Mouse (Mus musculus) CH12.LX (cell line): ENCODE results near the gene Btbd6. TPM values are rescaled to one million over a fixed set of nuclear protein-coding genes. Genes with fewer than 3 reads are reported as not detected.

Experiments
- DNase-seq: peaks from one replicate; pipeline ENCODE4 v3.0.0-alpha.2; 2013; ENCODE audit errors: extremely low read depth
- H3K27ac ChIP-seq: 2 replicates; pipeline ENCODE4 v1.5.1; 2012; ENCODE audit warnings: low read depth, mild to moderate bottlenecking, control low read depth, moderate library complexity; ENCODE audit not compliant: insufficient read depth
- H3K27me3 ChIP-seq: replicated peaks from 2 replicates; pipeline ENCODE3; 2012; ENCODE audit warnings: inconsistent platforms
- H3K36me3 ChIP-seq, 2 experiments: replicated peaks in 1 of 2; 2 replicates each; pipeline versions ENCODE3 to v1.6.1; 2012; ENCODE audit warnings: inconsistent platforms in 1 of 2, low read length in 1 of 2, mild to moderate bottlenecking in 1 of 2, mixed read lengths in 1 of 2, moderate library complexity in 1 of 2; ENCODE audit not compliant: control insufficient read depth in 1 of 2, insufficient read depth in 1 of 2
- H3K4me1 ChIP-seq, 2 experiments: 2 replicates each; pipeline ENCODE4 v1.6.1; 2012; ENCODE audit warnings: inconsistent platforms in 1 of 2, moderate library complexity in 1 of 2; ENCODE audit not compliant: insufficient read depth in 2 of 2, control insufficient read depth in 1 of 2
- H3K4me2 ChIP-seq: 2 replicates; pipeline ENCODE4 v1.6.1; 2012; ENCODE audit warnings: low read depth, mild to moderate bottlenecking, control low read depth; ENCODE audit not compliant: poor library complexity, insufficient read depth, severe bottlenecking
- H3K4me3 ChIP-seq, 3 experiments: fragments of 150-350 bp in 1 of 3; sonication (generic) in 1 of 3; replicated peaks in 1 of 3; 2 replicates each; pipeline versions ENCODE3 to v1.5.1; 2011 to 2012; ENCODE audit warnings: low read depth in 2 of 3, low read length in 2 of 3, mild to moderate bottlenecking in 2 of 3, moderate library complexity in 2 of 3, control low read depth in 1 of 3, improper control_type of control experiment in 1 of 3, inconsistent platforms in 1 of 3, mixed read lengths in 1 of 3; ENCODE audit not compliant: poor library complexity in 1 of 3
- H3K79me2 ChIP-seq: replicated peaks from 2 replicates; pipeline ENCODE4 v1.6.1; 2012; ENCODE audit warnings: mild to moderate bottlenecking, moderate library complexity; ENCODE audit not compliant: control insufficient read depth, poor library complexity, insufficient read depth, severe bottlenecking; ENCODE audit errors: extremely low read depth
- H3K9ac ChIP-seq: 2 replicates; pipeline ENCODE4 v1.6.1; 2012; ENCODE audit warnings: low read depth, mild to moderate bottlenecking, control low read depth, moderate library complexity; ENCODE audit not compliant: insufficient read depth
- H3K9me3 ChIP-seq: replicated peaks from 2 replicates; pipeline ENCODE3; 2012; ENCODE audit warnings: low read length, inconsistent platforms, mixed read lengths
- BHLHE40 ChIP-seq: IDR thresholded peaks from 2 replicates; pipeline ENCODE4 v1.6.1; 2011; ENCODE audit warnings: mild to moderate bottlenecking, low read depth, low read length, improper control_type of control experiment
- CHD2 ChIP-seq: IDR thresholded peaks from 2 replicates; pipeline ENCODE4 v1.6.1; 2011; ENCODE audit warnings: low read length, improper control_type of control experiment
- CTCF ChIP-seq, 2 experiments: IDR thresholded peaks in 1 of 2; conservative IDR thresholded peaks in 1 of 2; 2 replicates each; pipeline ENCODE4 v1.5.1; 2011 to 2012; ENCODE audit warnings: low read depth in 2 of 2, low read length in 2 of 2, improper control_type of control experiment in 1 of 2, inconsistent platforms in 1 of 2, mild to moderate bottlenecking in 1 of 2, moderate library complexity in 1 of 2
- EP300 ChIP-seq: IDR thresholded peaks from 2 replicates; pipeline ENCODE4 v1.6.1; 2011; ENCODE audit warnings: low read length, improper control_type of control experiment
- ETS1 ChIP-seq: conservative IDR thresholded peaks from 2 replicates; pipeline ENCODE4 v1.6.1; 2012; ENCODE audit warnings: low read depth, mild to moderate bottlenecking, inconsistent platforms, low read length, improper control_type of control experiment, moderate library complexity
- JUN ChIP-seq: IDR thresholded peaks from 2 replicates; pipeline ENCODE4 v1.6.1; 2011; ENCODE audit warnings: low read depth, mild to moderate bottlenecking, low read length, improper control_type of control experiment, moderate library complexity; ENCODE audit not compliant: insufficient read depth
- JUND ChIP-seq: conservative IDR thresholded peaks from 2 replicates; pipeline ENCODE4 v1.6.1; 2011; ENCODE audit warnings: low read depth, low read length, improper control_type of control experiment
- MEF2A ChIP-seq: IDR thresholded peaks from 2 replicates; pipeline ENCODE4 v1.6.1; 2014; ENCODE audit warnings: low read depth, mild to moderate bottlenecking, inconsistent platforms, low read length, improper control_type of control experiment, borderline replicate concordance
- MXI1 ChIP-seq: IDR thresholded peaks from 2 replicates; pipeline ENCODE4 v1.6.1; 2011; ENCODE audit warnings: mild to moderate bottlenecking, low read depth, low read length, improper control_type of control experiment
- MYC ChIP-seq: IDR thresholded peaks from 2 replicates; pipeline ENCODE4 v1.6.1; 2011; ENCODE audit warnings: low read depth, mild to moderate bottlenecking, improper control_type of control experiment, low read length
- NELFE ChIP-seq: IDR thresholded peaks from 2 replicates; pipeline ENCODE4 v1.6.1; 2011; ENCODE audit warnings: low read depth, low read length, improper control_type of control experiment
- NRF1 ChIP-seq: IDR thresholded peaks from 2 replicates; pipeline ENCODE4 v1.6.1; 2014; ENCODE audit warnings: low read depth, mild to moderate bottlenecking, inconsistent platforms, low read length, improper control_type of control experiment, moderate library complexity
- PAX5 ChIP-seq: IDR thresholded peaks from 2 replicates; pipeline ENCODE4 v1.6.1; 2012; ENCODE audit warnings: low read length, inconsistent platforms, mixed read lengths
- POLR2AphosphoS2 ChIP-seq: IDR thresholded peaks from 2 replicates; pipeline ENCODE4 v1.6.1; 2011; ENCODE audit warnings: low read depth, low read length, improper control_type of control experiment
- RAD21 ChIP-seq: IDR thresholded peaks from 2 replicates; pipeline ENCODE4 v1.6.1; 2011; ENCODE audit warnings: low read depth, mild to moderate bottlenecking, low read length, improper control_type of control experiment, moderate library complexity
- SIN3A ChIP-seq: IDR thresholded peaks from 2 replicates; pipeline ENCODE4 v1.6.1; 2012; ENCODE audit warnings: low read length, improper control_type of control experiment, inconsistent platforms
- SMC3 ChIP-seq: IDR thresholded peaks from 2 replicates; pipeline ENCODE4 v1.6.1; 2011; ENCODE audit warnings: low read depth, low read length, improper control_type of control experiment
- TCF12 ChIP-seq: IDR thresholded peaks from 2 replicates; pipeline ENCODE4 v1.6.1; 2014; ENCODE audit warnings: low read depth, mild to moderate bottlenecking, inconsistent platforms, low read length, improper control_type of control experiment
- UBTF ChIP-seq: IDR thresholded peaks from 2 replicates; pipeline ENCODE4 v1.6.1; 2012; ENCODE audit warnings: low read depth, mild to moderate bottlenecking, inconsistent platforms, low read length, improper control_type of control experiment, moderate library complexity
- USF1 ChIP-seq: IDR thresholded peaks from 2 replicates; pipeline ENCODE4 v1.6.1; 2014; ENCODE audit warnings: low read depth, mild to moderate bottlenecking, inconsistent platforms, low read length, improper control_type of control experiment
- USF2 ChIP-seq: conservative IDR thresholded peaks from 2 replicates; pipeline ENCODE4 v1.6.1; 2011; ENCODE audit warnings: low read depth, low read length, improper control_type of control experiment
- ZMIZ1 ChIP-seq: IDR thresholded peaks from 2 replicates; pipeline ENCODE4 v1.6.1; 2012; ENCODE audit warnings: low read depth, mild to moderate bottlenecking, inconsistent platforms, low read length, improper control_type of control experiment
- ZNF384 ChIP-seq: IDR thresholded peaks from 2 replicates; pipeline ENCODE4 v1.6.1; 2012; ENCODE audit warnings: low read depth, low read length, improper control_type of control experiment, inconsistent platforms
- dilution Hi-C: fragments of 300-500 bp; cut with MboI; formaldehyde crosslinking; loops from 2 replicates; pipeline ENCODE4 v1.14.3; 2020; ENCODE audit warnings: low sequenced_read_pairs; ENCODE audit not compliant: extremely low pct_unique_long_range_greater_than_20kb, extremely low pct_ligation_motif_present
- in situ Hi-C: fragments of 300-500 bp; cut with MboI; formaldehyde crosslinking; loops from 3 replicates; pipeline ENCODE4 v1.14.3; 2019; ENCODE audit warnings: low sequenced_read_pairs, low pct_ligation_motif_present, low pct_unique_long_range_greater_than_20kb, mixed read lengths
- polyA plus RNA-seq: library from polyadenylated mRNA; unstranded; fragments of >175 nt; gene quantifications from 2 replicates; pipeline ENCODE4 v1.2.1, GENCODE M21; 2012; ENCODE audit warnings: low read depth; ENCODE audit not compliant: insufficient read length
- total RNA-seq, 2 experiments: library from RNA; depleted of rRNA; stranded (reverse); fragments of 300-350 nt in 1 of 2; fragments of >200 nt in 1 of 2; gene quantifications; 2 replicates each; pipeline ENCODE4 v1.2.3; 2012 to 2014

Gene Btbd6
- total and polyA plus RNA-seq, 3 experiments, result 5.6 to 11.9 (median 9.9) TPM

DNA sequence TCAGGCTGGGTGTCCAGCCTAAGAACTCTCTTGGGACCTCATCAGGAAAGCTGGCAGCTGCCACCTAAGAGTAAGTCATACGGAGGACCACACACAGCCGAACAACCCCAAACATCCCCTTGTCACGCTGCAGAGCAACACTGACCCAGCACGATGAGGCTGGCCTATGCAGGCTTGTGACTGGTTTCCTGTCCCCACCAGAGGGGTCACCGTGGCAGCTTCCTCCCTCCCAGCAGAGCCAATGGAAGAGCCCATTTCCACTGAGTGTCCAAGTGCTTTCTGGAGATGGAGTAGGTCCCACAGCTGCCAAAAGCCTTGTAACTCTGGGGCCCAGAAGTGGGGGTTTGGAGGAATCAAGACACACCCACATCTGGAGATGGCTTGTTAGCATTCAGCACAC is 14.4 kb upstream of the Btbd6 start:
- Histone ChIP-seq H3K36me3 (peaks cover 73 to 96% of the 10 kb centered on the region in 2 experiments), H3K9ac (no peak overlapping the region), H3K9me3 (no peaks in the 10 kb centered on the region), H3K4me1 (no peaks in the 10 kb centered on the region), H3K79me2 (no peaks in the 10 kb centered on the region), H3K27me3 (no peaks in the 10 kb centered on the region), H3K4me2 (no peak overlapping the region), H3K27ac (no peak overlapping the region), H3K4me3 (no peak overlapping the region)
- in situ Hi-C loops (no loop called here), dilution Hi-C loops (no loop called here)
- DNase-seq, result no peak
- no peak for TF ChIP-seq MEF2A
- no peak for TF ChIP-seq CTCF (conservative IDR thresholded peaks at IDR 0.05 in 1 of 2, IDR thresholded peaks at IDR 0.05 in 1 of 2; ENCODE audit: low read depth in 2 of 2, low read length in 2 of 2)
- no peak for TF ChIP-seq USF1
- no peak for TF ChIP-seq TCF12
- TF ChIP-seq ETS1, result no peak
- no peak for TF ChIP-seq ZMIZ1
- no peak for TF ChIP-seq JUN
- TF ChIP-seq RAD21, result no peak
- TF ChIP-seq NELFE, result no peak
- TF ChIP-seq ZNF384, result no peak
- TF ChIP-seq SIN3A, result no peak

DNA sequence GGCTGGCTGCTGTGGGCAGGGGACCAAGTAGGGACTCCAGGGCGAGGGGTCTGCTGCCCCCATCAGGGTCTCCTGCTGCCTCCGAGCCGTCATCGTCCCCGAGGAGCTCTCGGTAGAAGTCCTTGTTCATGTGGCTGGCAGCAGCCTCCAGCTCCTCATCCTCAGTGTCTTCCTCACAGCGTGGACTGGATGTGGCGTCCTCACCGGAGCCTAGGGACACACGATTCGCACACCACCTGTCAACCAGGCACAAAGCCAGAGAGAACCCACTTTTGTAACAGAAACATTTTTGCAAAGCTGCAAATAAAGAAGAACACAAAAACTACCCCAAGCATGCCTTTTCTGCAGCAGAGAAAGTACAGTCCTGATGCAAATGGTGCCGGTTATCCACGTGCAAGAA is 10.5 kb upstream of the Btbd6 start:
- Histone ChIP-seq H3K4me3 (no peak overlapping the region), H3K27ac (no peak overlapping the region), H3K9ac (no peak overlapping the region), H3K4me2 (no peak overlapping the region), H3K36me3 (peaks cover 95 to 98% of the 10 kb centered on the region in 2 experiments), H3K9me3 (no peaks in the 10 kb centered on the region), H3K79me2 (no peaks in the 10 kb centered on the region), H3K27me3 (no peaks in the 10 kb centered on the region), H3K4me1 (no peaks in the 10 kb centered on the region)
- TF ChIP-seq JUN (no peak), MYC (no peak), BHLHE40 (no peak), NRF1 (no peak), USF2 (no peak), UBTF (no peak), PAX5 (no peak), POLR2AphosphoS2 (no peak), MXI1 (no peak), MEF2A (no peak), EP300 (no peak), SMC3 (no peak), ETS1 (no peak), ZNF384 (no peak), CTCF (conservative IDR thresholded peaks at IDR 0.05 in 1 of 2, IDR thresholded peaks at IDR 0.05 in 1 of 2; ENCODE audit: low read depth in 2 of 2, low read length in 2 of 2) (no peak), JUND (no peak), RAD21 (no peak), CHD2 (no peak)
- no peak for DNase-seq
- dilution Hi-C loops (no loop called here), in situ Hi-C loops (no loop called here)
